Mouse (Mus musculus): ENCODE measurements at regions not wholly inside any gene's neighbourhood (a gene's known extent, or its start where the extent isn't known, plus 50 kb on each side); places are given as distances from the start of the nearest gene placed in this dataset.

DNA sequence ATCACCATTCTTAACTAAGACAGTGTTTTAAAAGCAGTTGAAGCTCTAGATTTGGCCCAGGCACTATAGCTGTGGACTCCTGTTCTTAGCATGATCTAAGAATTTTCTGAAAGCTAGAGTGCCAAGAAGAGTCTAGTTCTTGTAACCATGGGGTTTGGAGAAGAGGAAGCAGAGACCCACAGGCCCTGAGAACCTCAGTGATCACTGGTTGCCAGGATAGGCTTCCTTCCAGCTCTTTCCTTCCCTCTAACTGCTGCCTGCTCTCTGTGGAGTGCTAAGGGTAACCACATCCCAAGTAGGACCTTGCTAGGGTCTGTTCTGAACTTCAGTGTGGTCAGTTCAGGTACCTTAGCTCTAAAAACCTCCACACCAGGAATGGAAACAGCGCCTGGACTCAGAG, 81.0 kb upstream of the Arhgap5 start:
- no peaks in the 10 kb centered on the region for H3K36me3 ChIP-seq (ENCODE audit: control insufficient read depth, insufficient read depth)
- no peak overlapping the region for H3K4me2 ChIP-seq (ENCODE audit: low read depth, low read length)
- no peak for ATAC-seq (replicated peaks; ENCODE audit: extremely low read depth, insufficient read depth, low FRiP score)
- no peak overlapping the region for H3K9ac ChIP-seq (ENCODE audit: low read length)
- no peaks in the 10 kb centered on the region for H3K4me1 ChIP-seq (ENCODE audit: control insufficient read depth, insufficient read depth, low read length)
- H3K27ac ChIP-seq (ENCODE audit: low read length) = no peak overlapping the region
- H3K27me3 ChIP-seq (ENCODE audit: control insufficient read depth, insufficient read depth, low read length) = no peaks in the 10 kb centered on the region
- no peak overlapping the region for H3K4me3 ChIP-seq (ENCODE audit: low read length)
- WGBS = 86% methylated on average over 1 of the region's 1 CpGs
- H3K9me3 ChIP-seq (replicated peaks; ENCODE audit: control insufficient read depth, low read length) = no peaks in the 10 kb centered on the region

- Histone ChIP-seq H3K9ac (ENCODE audit: low read length) (no peak overlapping the region), H3K36me3 (ENCODE audit: control insufficient read depth, insufficient read depth) (no peaks in the 10 kb centered on the region), H3K9me3 (replicated peaks; ENCODE audit: control insufficient read depth, low read length) (no peaks in the 10 kb centered on the region), H3K4me3 (ENCODE audit: low read length) (no peak overlapping the region), H3K27ac (ENCODE audit: low read length) (no peak overlapping the region), H3K4me1 (ENCODE audit: control insufficient read depth, insufficient read depth, low read length) (no peaks in the 10 kb centered on the region), H3K27me3 (ENCODE audit: control insufficient read depth, insufficient read depth, low read length) (no peaks in the 10 kb centered on the region), H3K4me2 (ENCODE audit: low read depth, low read length) (no peak overlapping the region)
- ATAC-seq (replicated peaks; ENCODE audit: extremely low read depth, insufficient read depth, low FRiP score) = no peak
- 80% methylated on average over 3 of the region's 3 CpGs for WGBS
Measured at GRCm38 (mm10) chr12:52424336-52425034, 79.3 kb upstream of the Arhgap5 start.

DNA sequence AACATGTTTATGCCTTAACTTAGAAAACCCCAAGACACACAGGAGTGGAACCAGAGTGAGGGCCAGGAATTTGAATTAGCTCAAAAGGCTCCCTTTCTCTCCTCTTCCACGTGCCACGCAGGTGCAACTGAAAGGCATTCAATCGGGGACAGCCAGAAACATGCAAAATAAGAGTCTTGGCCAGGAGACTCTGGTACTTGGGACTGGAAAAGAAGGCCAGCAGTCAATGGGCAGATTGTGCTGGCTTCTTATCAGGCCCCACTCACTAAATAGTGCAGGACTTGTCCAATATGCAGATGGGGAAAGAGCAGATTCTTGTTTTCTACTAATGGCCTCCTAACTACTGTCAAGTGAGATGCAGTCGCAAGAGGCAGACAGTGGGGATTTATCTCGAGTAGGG, 73.8 kb upstream of the Arhgap5 start:
- no peaks in the 10 kb centered on the region for H3K36me3 ChIP-seq (ENCODE audit: control insufficient read depth, insufficient read depth)
- no peak overlapping the region for H3K27ac ChIP-seq (ENCODE audit: low read length)
- H3K9me3 ChIP-seq (replicated peaks; ENCODE audit: control insufficient read depth, low read length) = no peaks in the 10 kb centered on the region
- WGBS = 55% methylated on average over 5 of the region's 5 CpGs
- no peak overlapping the region for H3K9ac ChIP-seq (ENCODE audit: low read length)
- no peak overlapping the region for H3K4me2 ChIP-seq (ENCODE audit: low read depth, low read length)
- ATAC-seq (replicated peaks; ENCODE audit: extremely low read depth, insufficient read depth, low FRiP score) = no peak
- H3K4me1 ChIP-seq (ENCODE audit: control insufficient read depth, insufficient read depth, low read length) = no peaks in the 10 kb centered on the region
- no peak overlapping the region for H3K4me3 ChIP-seq (ENCODE audit: low read length)
- no peaks in the 10 kb centered on the region for H3K27me3 ChIP-seq (ENCODE audit: control insufficient read depth, insufficient read depth, low read length)

- 83% methylated on average over 3 of the region's 3 CpGs for WGBS
Measured at GRCm38 (mm10) chr12:52431933-52432332, 71.8 kb upstream of the Arhgap5 start.

GRCm38 (mm10) chr12:52434021-52434420, 69.8 kb upstream of the Arhgap5 start:
- no peak for ATAC-seq (replicated peaks; ENCODE audit: extremely low read depth, insufficient read depth, low FRiP score)
- H3K9me3 ChIP-seq (replicated peaks; ENCODE audit: control insufficient read depth, low read length) = no peaks in the 10 kb centered on the region
- H3K4me2 ChIP-seq (ENCODE audit: low read depth, low read length) = no peak overlapping the region
- 56% methylated on average over 2 of the region's 2 CpGs for WGBS
- H3K27ac ChIP-seq (ENCODE audit: low read length) = no peak overlapping the region
- H3K27me3 ChIP-seq (ENCODE audit: control insufficient read depth, insufficient read depth, low read length) = no peaks in the 10 kb centered on the region
- peaks cover 4% of the 10 kb centered on the region; the same call in 1 of the 2 replicates for H3K4me1 ChIP-seq (ENCODE audit: control insufficient read depth, insufficient read depth, low read length)
- H3K36me3 ChIP-seq (ENCODE audit: control insufficient read depth, insufficient read depth) = no peaks in the 10 kb centered on the region
- no peak overlapping the region for H3K9ac ChIP-seq (ENCODE audit: low read length)
- no peak overlapping the region for H3K4me3 ChIP-seq (ENCODE audit: low read length)

More at GRCm38 (mm10) chr12:52431933-52432332, 71.8 kb upstream of the Arhgap5 start:
- no peak overlapping the region for H3K27ac ChIP-seq (ENCODE audit: low read length)
- no peak for ATAC-seq (replicated peaks; ENCODE audit: extremely low read depth, insufficient read depth, low FRiP score)
- H3K4me1 ChIP-seq (ENCODE audit: control insufficient read depth, insufficient read depth, low read length) = no peaks in the 10 kb centered on the region
- H3K9me3 ChIP-seq (replicated peaks; ENCODE audit: control insufficient read depth, low read length) = no peaks in the 10 kb centered on the region
- no peak overlapping the region for H3K9ac ChIP-seq (ENCODE audit: low read length)
- no peak overlapping the region for H3K4me2 ChIP-seq (ENCODE audit: low read depth, low read length)
- H3K4me3 ChIP-seq (ENCODE audit: low read length) = no peak overlapping the region
- H3K36me3 ChIP-seq (ENCODE audit: control insufficient read depth, insufficient read depth) = no peaks in the 10 kb centered on the region
- no peaks in the 10 kb centered on the region for H3K27me3 ChIP-seq (ENCODE audit: control insufficient read depth, insufficient read depth, low read length)

GRCm38 (mm10) chr12:52435321-52435720, 68.5 kb upstream of the Arhgap5 start:
- Histone ChIP-seq H3K9me3 (replicated peaks; ENCODE audit: control insufficient read depth, low read length) (no peaks in the 10 kb centered on the region), H3K27me3 (ENCODE audit: control insufficient read depth, insufficient read depth, low read length) (no peaks in the 10 kb centered on the region), H3K4me3 (ENCODE audit: low read length) (no peak overlapping the region), H3K36me3 (ENCODE audit: control insufficient read depth, insufficient read depth) (no peaks in the 10 kb centered on the region), H3K9ac (ENCODE audit: low read length) (no peak overlapping the region), H3K27ac (ENCODE audit: low read length) (no peak overlapping the region), H3K4me1 (ENCODE audit: control insufficient read depth, insufficient read depth, low read length) (peaks cover 12% of the 10 kb centered on the region; the same call in 1 of the 2 replicates), H3K4me2 (ENCODE audit: low read depth, low read length) (no peak overlapping the region)
- no peak for ATAC-seq (replicated peaks; ENCODE audit: extremely low read depth, insufficient read depth, low FRiP score)
- WGBS = 83% methylated on average over 5 of the region's 5 CpGs

GRCm38 (mm10) chr12:52435795-52436211, 68.0 kb upstream of the Arhgap5 start:
- no peaks in the 10 kb centered on the region for H3K27me3 ChIP-seq (ENCODE audit: control insufficient read depth, insufficient read depth, low read length)
- H3K9ac ChIP-seq (ENCODE audit: low read length) = no peak overlapping the region
- no peaks in the 10 kb centered on the region for H3K36me3 ChIP-seq (ENCODE audit: control insufficient read depth, insufficient read depth)
- ATAC-seq (replicated peaks; ENCODE audit: extremely low read depth, insufficient read depth, low FRiP score) = no peak
- 82% methylated on average over 16 of the region's 16 CpGs for WGBS
- no peak overlapping the region for H3K4me3 ChIP-seq (ENCODE audit: low read length)
- H3K4me2 ChIP-seq (ENCODE audit: low read depth, low read length) = no peak overlapping the region
- no peaks in the 10 kb centered on the region for H3K9me3 ChIP-seq (replicated peaks; ENCODE audit: control insufficient read depth, low read length)
- no peak overlapping the region for H3K27ac ChIP-seq (ENCODE audit: low read length)
- H3K4me1 ChIP-seq (ENCODE audit: control insufficient read depth, insufficient read depth, low read length) = peaks cover 12% of the 10 kb centered on the region; the same call in 1 of the 2 replicates

DNA sequence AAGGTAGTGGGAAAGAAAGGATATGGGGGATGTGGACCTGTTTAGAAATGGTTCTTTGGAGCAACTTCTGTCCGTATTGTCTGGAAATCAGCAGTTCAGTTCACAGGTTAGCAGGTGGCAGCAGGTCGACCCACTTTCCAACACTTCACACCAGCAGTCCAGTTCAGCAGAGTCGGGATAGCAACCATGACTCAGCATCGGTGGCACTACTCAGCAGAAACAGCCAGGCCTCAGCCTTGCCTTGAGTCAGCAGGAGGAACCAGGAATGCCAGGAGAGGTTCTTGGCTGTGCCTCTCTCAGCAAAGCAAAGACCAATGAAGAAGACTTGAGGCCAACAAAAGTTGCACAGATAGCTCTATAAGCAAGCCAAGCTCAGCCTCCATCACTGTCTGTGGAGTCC, 66.8 kb upstream of the Arhgap5 start:
- Histone ChIP-seq H3K27me3 (ENCODE audit: control insufficient read depth, insufficient read depth, low read length) (no peaks in the 10 kb centered on the region), H3K27ac (ENCODE audit: low read length) (no peak overlapping the region), H3K9me3 (replicated peaks; ENCODE audit: control insufficient read depth, low read length) (no peaks in the 10 kb centered on the region), H3K9ac (ENCODE audit: low read length) (no peak overlapping the region), H3K36me3 (ENCODE audit: control insufficient read depth, insufficient read depth) (no peaks in the 10 kb centered on the region), H3K4me2 (ENCODE audit: low read depth, low read length) (no peak overlapping the region), H3K4me1 (ENCODE audit: control insufficient read depth, insufficient read depth, low read length) (peaks cover 12% of the 10 kb centered on the region; the same call in 1 of the 2 replicates), H3K4me3 (ENCODE audit: low read length) (no peak overlapping the region)
- ATAC-seq (replicated peaks; ENCODE audit: extremely low read depth, insufficient read depth, low FRiP score) = no peak
- 85% methylated on average over 4 of the region's 4 CpGs for WGBS

DNA sequence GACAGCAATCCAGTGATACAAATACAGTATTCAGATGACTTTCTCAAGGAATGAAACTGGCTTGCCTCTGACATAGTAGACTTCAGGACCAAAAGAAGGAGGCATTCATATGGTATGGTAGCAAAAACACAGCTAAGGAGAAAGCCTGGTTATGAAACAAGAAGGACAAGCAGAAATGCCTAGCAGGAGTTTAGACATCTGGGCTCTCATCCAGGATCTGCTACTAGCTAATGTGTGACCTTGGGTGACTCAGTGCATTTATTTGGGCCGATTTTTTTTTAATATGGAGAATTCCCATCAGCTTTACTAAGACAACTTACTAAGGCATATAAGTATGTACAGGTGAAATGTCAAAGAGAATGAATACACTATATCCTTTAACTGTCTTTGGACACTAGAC, 64.5 kb upstream of the Arhgap5 start:
- 66% methylated on average over 1 of the region's 1 CpGs for WGBS
- Histone ChIP-seq H3K9me3 (replicated peaks; ENCODE audit: control insufficient read depth, low read length) (no peaks in the 10 kb centered on the region), H3K9ac (ENCODE audit: low read length) (no peak overlapping the region), H3K27ac (ENCODE audit: low read length) (peak overlapping the region; percentile 52), H3K36me3 (ENCODE audit: control insufficient read depth, insufficient read depth) (no peaks in the 10 kb centered on the region), H3K27me3 (ENCODE audit: control insufficient read depth, insufficient read depth, low read length) (no peaks in the 10 kb centered on the region), H3K4me1 (ENCODE audit: control insufficient read depth, insufficient read depth, low read length) (peaks cover 12% of the 10 kb centered on the region; the same call in 1 of the 2 replicates), H3K4me2 (ENCODE audit: low read depth, low read length) (no peak overlapping the region), H3K4me3 (ENCODE audit: low read length) (no peak overlapping the region)
- no peak for ATAC-seq (replicated peaks; ENCODE audit: extremely low read depth, insufficient read depth, low FRiP score)

Data from heart, embryonic 16.5 days (tissue).